9 mouse cellular contexts compared by ENCODE assay signal in the genomic region with DNA sequence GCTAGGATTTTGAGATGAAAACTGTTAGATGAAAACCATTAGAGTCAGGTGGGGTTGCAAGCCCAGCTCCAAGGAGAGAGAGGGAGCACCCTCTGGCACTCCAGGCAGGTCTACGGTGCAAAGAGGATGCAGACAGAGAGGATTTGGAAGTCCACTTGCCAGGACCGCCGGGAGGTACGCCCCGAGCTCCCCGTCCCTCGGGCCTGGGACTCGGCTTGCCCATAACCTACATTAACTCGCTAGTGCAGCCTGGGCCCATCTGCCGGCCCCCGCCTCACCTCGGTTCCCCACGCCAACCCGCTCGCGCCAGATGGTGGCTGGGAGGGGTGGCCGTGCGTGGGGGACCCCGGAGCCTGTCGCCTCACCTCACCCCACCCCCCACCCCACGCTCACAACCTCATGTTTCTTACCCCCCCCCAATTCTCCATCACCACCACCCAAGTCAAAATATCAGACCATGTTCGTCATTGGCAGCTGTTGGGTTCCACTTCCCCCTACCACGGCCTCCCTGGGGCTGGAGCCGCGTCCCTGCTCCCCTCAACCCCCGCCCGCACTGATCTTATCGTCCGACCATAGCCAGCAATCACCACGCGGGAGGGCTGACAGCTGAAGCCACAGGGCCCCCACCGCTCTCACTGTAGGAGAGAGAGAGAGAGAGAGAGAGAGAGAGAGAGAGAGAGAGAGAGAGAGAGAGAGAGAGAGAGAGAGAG. TPM values are rescaled to one million over a fixed set of nuclear protein-coding genes. Genes with fewer than 3 reads are reported as not detected.
DNase-seq lines count a peak whose midpoint lies in the region; ATAC-seq and TF ChIP-seq lines count a peak whose summit lies in the region.
"Had no signal": no experiment of that assay in that cellular context is flagged by ENCODE, and none has a peak within 500 bp of the region (broad histone marks: within the 10 kb centered on the region; RNA-seq: fewer than 3 reads in every experiment).

No protein-coding gene starts in this region.

- peak overlapping the region; percentile 72 for H3K4me2 ChIP-seq in hindbrain, embryonic 12.5 days (replicated peaks)

- H3K27me3 ChIP-seq in hindbrain, embryonic 12.5 days: peaks cover 98% of the 10 kb centered on the region
- H3K27me3 ChIP-seq in megakaryocyte, embryonic 14.5 days (replicated peaks): peaks cover 90% of the 10 kb centered on the region

- ATAC-seq in hindbrain, embryonic 12.5 days (ENCODE audit: low FRiP score): no peak

- H3K9me3 ChIP-seq in hindbrain, embryonic 12.5 days (replicated peaks): no peaks in the 10 kb centered on the region
- peaks cover 16% of the 10 kb centered on the region for H3K9me3 ChIP-seq in megakaryocyte, embryonic 14.5 days

- peak; percentile 2; the same call in 1 of the 2 replicates for TF ChIP-seq POLR2A in bone marrow, adult 2 months (IDR thresholded peaks at IDR 0.05; ENCODE audit: borderline replicate concordance, control insufficient read depth, low read depth, low read length)

- H3K4me1 ChIP-seq in bone marrow, adult 2 months (ENCODE audit: control insufficient read depth, insufficient read depth, low read length): no peaks in the 10 kb centered on the region; the same call in 1 of the 2 replicates
- peaks cover 60% of the 10 kb centered on the region for H3K4me1 ChIP-seq in hindbrain, embryonic 12.5 days
- H3K4me1 ChIP-seq in megakaryocyte, embryonic 14.5 days: peaks cover 64% of the 10 kb centered on the region

- no peak for TF ChIP-seq CTCF in bone marrow, adult 2 months (IDR thresholded peaks at IDR 0.05; ENCODE audit: control insufficient read depth, insufficient read depth, low read length)

- H3K4me3 ChIP-seq in bone marrow, adult 2 months (replicated peaks; ENCODE audit: control insufficient read depth, low read depth, low read length): no peak overlapping the region
- no peak overlapping the region for H3K4me3 ChIP-seq in hindbrain, embryonic 12.5 days
- peak overlapping the region; percentile 35 for H3K4me3 ChIP-seq in megakaryocyte, embryonic 14.5 days (replicated peaks)

- H3K9ac ChIP-seq in hindbrain, embryonic 12.5 days: 0 out of 2 replicates have a peak overlapping the region, but pooled peaks have one; percentile 8

- no peak overlapping the region for H3K27ac ChIP-seq in bone marrow, adult 2 months (ENCODE audit: control insufficient read depth, insufficient read depth, low read depth, low read length, poor library complexity)
- no peak overlapping the region for H3K27ac ChIP-seq in hindbrain, embryonic 12.5 days

- no peaks in the 10 kb centered on the region for H3K36me3 ChIP-seq in hindbrain, embryonic 12.5 days
- H3K36me3 ChIP-seq in megakaryocyte, embryonic 14.5 days (replicated peaks; ENCODE audit: low read length): no peaks in the 10 kb centered on the region

- peak; percentile 16 for DNase-seq in CD4-positive helper T cell, adult 2 months (ENCODE audit: low read depth, low spot score)
- DNase-seq in urinary bladder, postnatal 4 days (ENCODE audit: low spot score in 2 of 2): no peak
- DNase-seq in layer of hippocampus, postnatal 25 days (ENCODE audit: extremely low spot score in 1 of 2, low spot score in 1 of 2): no peak
- DNase-seq in testis, postnatal 14 days (ENCODE audit: low spot score): no peak
- no peak for DNase-seq in cerebellum, postnatal 36 days

- 26% methylated on average over 32 of the region's 32 CpGs for WGBS in bone marrow, adult 2 months
- WGBS in hindbrain, embryonic 12.5 days: 3% methylated on average over 30 of the region's 32 CpGs

RNA-seq across cellular contexts. Expression of a gene that starts 1.6 kb away (rescaled TPM):
- 0.25 TPM in 1 of 2 replicates, not detected in the other for polyA plus RNA-seq in bone marrow, adult 2 months (2011; ENCODE audit: insufficient read depth, insufficient read length, low replicate concordance, missing spikeins)
- 5.6 TPM in 2 replicates for polyA plus RNA-seq in hindbrain, embryonic 12.5 days (2016; fragmentation: Nextera tagmentation; extraction: Ambion mirVana)
- not detected in 2 replicates for polyA plus RNA-seq in megakaryocyte, embryonic 14.5 days (2012; ENCODE audit: insufficient read depth, low replicate concordance)
- 1 to 10 TPM; 3.0 to 5.2 TPM for total RNA-seq in layer of hippocampus, postnatal 25 days (2021)

RNA-seq across cellular contexts. Expression of a gene that starts 27.0 kb away (rescaled TPM):
- polyA plus RNA-seq in bone marrow, adult 2 months (2011; ENCODE audit: insufficient read depth, insufficient read length, low replicate concordance, missing spikeins): 0.59 and 6.2 TPM in 2 replicates
- polyA plus RNA-seq in hindbrain, embryonic 12.5 days (2016; fragmentation: Nextera tagmentation; extraction: Ambion mirVana): 1.9 and 2.4 TPM in 2 replicates
- polyA plus RNA-seq in megakaryocyte, embryonic 14.5 days (2012; ENCODE audit: insufficient read depth, low replicate concordance): 33.0 and 93.9 TPM in 2 replicates
- total RNA-seq in layer of hippocampus, postnatal 25 days (2021): 1 to 10 TPM; 6.4 to 7.1 TPM

RNA-seq across cellular contexts. Expression of a gene that starts 35.5 kb away (rescaled TPM):
- polyA plus RNA-seq in bone marrow, adult 2 months (2011; ENCODE audit: insufficient read depth, insufficient read length, low replicate concordance, missing spikeins): 6.5 and 9.7 TPM in 2 replicates
- polyA plus RNA-seq in hindbrain, embryonic 12.5 days (2016; fragmentation: Nextera tagmentation; extraction: Ambion mirVana): 28.2 and 28.3 TPM in 2 replicates
- polyA plus RNA-seq in megakaryocyte, embryonic 14.5 days (2012; ENCODE audit: insufficient read depth, low replicate concordance): 8.8 and 11.1 TPM in 2 replicates
- total RNA-seq in layer of hippocampus, postnatal 25 days (2021): 10 to 100 TPM; 37.5 to 43.9 TPM

RNA-seq across cellular contexts. Expression of a gene that starts 52.9 kb away (rescaled TPM):
- 2.1 TPM in 1 of 2 replicates, not detected in the other for polyA plus RNA-seq in bone marrow, adult 2 months (2011; ENCODE audit: insufficient read depth, insufficient read length, low replicate concordance, missing spikeins)
- polyA plus RNA-seq in hindbrain, embryonic 12.5 days (2016; fragmentation: Nextera tagmentation; extraction: Ambion mirVana): 5.8 and 8.2 TPM in 2 replicates
- 1.9 TPM in 1 of 2 replicates, not detected in the other for polyA plus RNA-seq in megakaryocyte, embryonic 14.5 days (2012; ENCODE audit: insufficient read depth, low replicate concordance)
- total RNA-seq in layer of hippocampus, postnatal 25 days (2021): 1 to 10 TPM; 6.3 to 6.9 TPM
- total RNA-seq: liver, adult 2 months had no signal
- polyA plus RNA-seq: liver, adult 2 months had no signal
